Mouse (Mus musculus) thymus, adult 2 months (tissue): ENCODE data around the gene C530008M17Rik.

Experiments used
- CTCF ChIP-seq: fragments of 200-500 bp; IDR thresholded peaks from 2 replicates; pipeline ENCODE4 v1.5.1; 2012; ENCODE audit warnings: mild to moderate bottlenecking, control low read depth, low read length, moderate library complexity, borderline replicate concordance; ENCODE audit not compliant: control insufficient read depth, poor library complexity, insufficient read depth; ENCODE audit errors: extremely low read depth
- POLR2A ChIP-seq: fragments of 200-500 bp; IDR thresholded peaks from 2 replicates; pipeline ENCODE4 v1.6.1; 2012; ENCODE audit warnings: mild to moderate bottlenecking, low read length, control low read depth, moderate library complexity; ENCODE audit not compliant: control insufficient read depth, poor library complexity, insufficient read depth; ENCODE audit errors: extremely low read depth

- TF ChIP-seq CTCF (no peak), POLR2A (no peak)
Measured at GRCm38 (mm10) chr5:76668547-76668946, 12.2 kb downstream of the C530008M17Rik start.
